Mouse (Mus musculus) midbrain, embryonic 14.5 days (tissue): Measurements from ENCODE around the gene Sh3gl3. TPM values are rescaled to one million over a fixed set of nuclear protein-coding genes. Genes with fewer than 3 reads are reported as not detected.
"Not testable (repeated sequence)": the region's sequence is repeated elsewhere in the genome, so short reads cannot be mapped to it uniquely, and the experiment has no call there.

Experiments
- ATAC-seq: fragments of 200-750 bp; cut with Nextera tagmentation; 2 replicates; pipeline ENCODE4 v1.8.0; 2017; ENCODE audit warnings: moderate number of reproducible peaks, moderate library complexity; ENCODE audit not compliant: low FRiP score, low TSS enrichment
- DNase-seq: peaks from one replicate; pipeline ENCODE4 v3.0.0-alpha.2; 2015
- H3K27ac ChIP-seq: fragments of 300-500 bp; sonication (generic); replicated peaks from 2 replicates; pipeline ENCODE4 v1.5.1; 2014; ENCODE audit warnings: mild to moderate bottlenecking, low read depth, low read length, moderate library complexity
- H3K27me3 ChIP-seq: fragments of 300-500 bp; sonication (generic); 2 replicates; pipeline ENCODE4 v1.6.1; 2014; ENCODE audit warnings: low read length, control low read depth, mixed read lengths; ENCODE audit not compliant: control insufficient read depth, insufficient read depth
- H3K36me3 ChIP-seq: fragments of 300-500 bp; sonication (generic); 2 replicates; pipeline ENCODE4 v1.6.1; 2014; ENCODE audit warnings: low read length, control low read depth; ENCODE audit not compliant: control insufficient read depth, insufficient read depth
- H3K4me1 ChIP-seq: fragments of 300-500 bp; sonication (generic); 2 replicates; pipeline ENCODE4 v1.6.1; 2014; ENCODE audit warnings: mild to moderate bottlenecking, antibody characterized with exemption, low read length, control low read depth; ENCODE audit not compliant: control insufficient read depth, insufficient read depth
- H3K4me2 ChIP-seq: fragments of 300-500 bp; sonication (generic); 2 replicates; pipeline ENCODE4 v1.6.1; 2014; ENCODE audit warnings: mild to moderate bottlenecking, low read length, moderate library complexity
- H3K4me3 ChIP-seq: fragments of 300-500 bp; sonication (generic); replicated peaks from 2 replicates; pipeline ENCODE4 v1.5.1; 2014; ENCODE audit warnings: low read depth, low read length
- H3K9ac ChIP-seq: fragments of 300-500 bp; sonication (generic); replicated peaks from 2 replicates; pipeline ENCODE4 v1.6.1; 2014; ENCODE audit warnings: mild to moderate bottlenecking, low read length, moderate library complexity
- H3K9me3 ChIP-seq: fragments of 300-500 bp; sonication (generic); 2 replicates; pipeline ENCODE4 v1.6.1; 2016; ENCODE audit warnings: low read length, control low read depth, mixed read lengths; ENCODE audit not compliant: control insufficient read depth
- WGBS: fragments of 180-500 bp; shearing (Covaris S2); extraction: QIAGEN DNeasy Blood & Tissue Kit; methylation state at CpG from one replicate; pipeline ENCODE4 v1.1.7; 2014; 5-methylcytosine and 5-hydroxymethylcytosine counted together
- polyA plus RNA-seq: library from polyadenylated mRNA; unstranded; fragments of >200 nt; fragmentation: Nextera tagmentation; extraction: Ambion mirVana; gene quantifications from 2 replicates; pipeline ENCODE4 v1.2.1, GENCODE M21; 2014

Sh3gl3 gene
- polyA plus RNA-seq, 1 experiment from 2014 or later, result 82.4 TPM

GRCm38 (mm10) chr7:82269948-82270347 lies 96.3 kb downstream of the Sh3gl3 start:
- no peak overlapping the region for H3K4me2 ChIP-seq
- 5% methylated on average over 1 of the region's 1 CpGs for whole genome bisulfite sequencing
- no peak overlapping the region for H3K9ac ChIP-seq
- H3K4me1 ChIP-seq, result no peaks in the 10 kb centered on the region
- no peak overlapping the region for H3K4me3 ChIP-seq
- ATAC-seq (no peak), DNase-seq (no peak)
- H3K27ac ChIP-seq, result no peak overlapping the region
- no peaks in the 10 kb centered on the region for H3K27me3 ChIP-seq
- no peaks in the 10 kb centered on the region for H3K9me3 ChIP-seq
- no peaks in the 10 kb centered on the region for H3K36me3 ChIP-seq

- WGBS, result 86% methylated on average over 5 of the region's 5 CpGs
- no peak overlapping the region for H3K9ac ChIP-seq
- H3K27ac ChIP-seq, result no peak overlapping the region
- H3K9me3 ChIP-seq, result no peaks in the 10 kb centered on the region
- no peaks in the 10 kb centered on the region for H3K4me1 ChIP-seq
- H3K27me3 ChIP-seq, result no peaks in the 10 kb centered on the region
- ATAC-seq (no peak), DNase-seq (no peak)
- H3K4me2 ChIP-seq, result no peak overlapping the region
- H3K4me3 ChIP-seq, result no peak overlapping the region
- H3K36me3 ChIP-seq, result no peaks in the 10 kb centered on the region
Measured at GRCm38 (mm10) chr7:82271742-82272141, 98.1 kb downstream of the Sh3gl3 start.

GRCm38 (mm10) chr7:82272875-82273274 lies 99.2 kb downstream of the Sh3gl3 start:
- DNase-seq, result peak; percentile 81
- H3K4me2 ChIP-seq, H3K27me3 ChIP-seq, H3K9ac ChIP-seq, H3K4me1 ChIP-seq, ATAC-seq, H3K36me3 ChIP-seq, H3K27ac ChIP-seq, H3K9me3 ChIP-seq, H3K4me3 ChIP-seq: not testable (repeated sequence)
- 19% methylated on average over 5 of the region's 5 CpGs for WGBS

GRCm38 (mm10) chr7:82274011-82274709 lies 100.5 kb downstream of the Sh3gl3 start:
- no peaks in the 10 kb centered on the region for H3K4me1 ChIP-seq
- H3K9ac ChIP-seq, result no peak overlapping the region
- no peaks in the 10 kb centered on the region for H3K36me3 ChIP-seq
- no peaks in the 10 kb centered on the region for H3K9me3 ChIP-seq
- 57% methylated on average over 19 of the region's 19 CpGs for WGBS
- H3K4me3 ChIP-seq, result no peak overlapping the region
- ATAC-seq, result peak; percentile 34; the same call in 1 of the 2 replicates
- no peak overlapping the region for H3K4me2 ChIP-seq
- DNase-seq, result peak; percentile 86
- H3K27ac ChIP-seq, result no peak overlapping the region
- no peaks in the 10 kb centered on the region for H3K27me3 ChIP-seq

GRCm38 (mm10) chr7:82274975-82275374 lies 101.3 kb downstream of the Sh3gl3 start:
- no peak for DNase-seq
- 98% methylated on average over 5 of the region's 5 CpGs for WGBS
- no peak overlapping the region for H3K9ac ChIP-seq
- ATAC-seq, result no peak
- no peak overlapping the region for H3K4me2 ChIP-seq
- H3K27ac ChIP-seq, result no peak overlapping the region
- no peaks in the 10 kb centered on the region for H3K27me3 ChIP-seq
- H3K9me3 ChIP-seq, result no peaks in the 10 kb centered on the region
- H3K4me1 ChIP-seq, result no peaks in the 10 kb centered on the region
- no peaks in the 10 kb centered on the region for H3K36me3 ChIP-seq
- H3K4me3 ChIP-seq, result no peak overlapping the region

GRCm38 (mm10) chr7:82275529-82276204 lies 102.0 kb downstream of the Sh3gl3 start:
- Histone ChIP-seq H3K36me3 (no peaks in the 10 kb centered on the region), H3K27me3 (no peaks in the 10 kb centered on the region), H3K9ac (no peak overlapping the region), H3K4me3 (no peak overlapping the region), H3K27ac (no peak overlapping the region), H3K4me1 (no peaks in the 10 kb centered on the region), H3K4me2 (no peak overlapping the region), H3K9me3 (no peaks in the 10 kb centered on the region)
- WGBS, result 81% methylated on average over 18 of the region's 18 CpGs
- DNase-seq (no peak), ATAC-seq (no peak)

- DNase-seq, result no peak
- Histone ChIP-seq H3K27me3 (no peaks in the 10 kb centered on the region), H3K9ac (no peak overlapping the region), H3K4me2 (no peak overlapping the region), H3K4me3 (no peak overlapping the region), H3K27ac (no peak overlapping the region), H3K36me3 (no peaks in the 10 kb centered on the region), H3K4me1 (no peaks in the 10 kb centered on the region), H3K9me3 (no peaks in the 10 kb centered on the region)
- ATAC-seq, result no peak
- 82% methylated on average over 8 of the region's 8 CpGs for WGBS
Measured at GRCm38 (mm10) chr7:82282011-82282410, 108.4 kb downstream of the Sh3gl3 start.

- no peak overlapping the region for H3K4me3 ChIP-seq
- no peak for ATAC-seq
- H3K27me3 ChIP-seq, result no peaks in the 10 kb centered on the region
Measured at GRCm38 (mm10) chr7:82282464-82282863, 108.8 kb downstream of the Sh3gl3 start.

GRCm38 (mm10) chr7:82287242-82287641 lies 113.6 kb downstream of the Sh3gl3 start:
- Histone ChIP-seq H3K27me3 (no peaks in the 10 kb centered on the region), H3K4me2 (no peak overlapping the region), H3K9me3 (0 out of 2 replicates have a peak, but pooled peaks cover 3% of the 10 kb centered on the region), H3K9ac (no peak overlapping the region), H3K4me3 (no peak overlapping the region), H3K36me3 (no peaks in the 10 kb centered on the region), H3K4me1 (no peaks in the 10 kb centered on the region), H3K27ac (no peak overlapping the region)
- DNase-seq (no peak), ATAC-seq (no peak)
- 93% methylated on average over 2 of the region's 2 CpGs for WGBS

More at GRCm38 (mm10) chr7:82282464-82282863, 108.8 kb downstream of the Sh3gl3 start:
- WGBS, result 84% methylated on average over 13 of the region's 13 CpGs
- Histone ChIP-seq H3K4me1 (no peaks in the 10 kb centered on the region), H3K36me3 (no peaks in the 10 kb centered on the region), H3K27ac (no peak overlapping the region), H3K9ac (no peak overlapping the region), H3K9me3 (0 out of 2 replicates have a peak, but pooled peaks cover 3% of the 10 kb centered on the region), H3K4me2 (no peak overlapping the region)
- no peak for DNase-seq
